Mouse (Mus musculus) MEL (cell line): ENCODE measurements around the gene Masp2. TPM values are rescaled to one million over a fixed set of nuclear protein-coding genes. Genes with fewer than 3 reads are reported as not detected.

Experiments used
- DNase-seq: peaks from one replicate; pipeline ENCODE4 v3.0.0; 2011; ENCODE audit warnings: low read depth, low spot score
- H3K27ac ChIP-seq: 2 replicates; pipeline ENCODE4 v1.5.1; 2012; ENCODE audit warnings: low read depth, mild to moderate bottlenecking, control low read depth, low read length, moderate library complexity; ENCODE audit not compliant: control insufficient read depth
- H3K27me3 ChIP-seq, 2 experiments: fragments of 150-350 bp in 1 of 2; sonication (generic) in 1 of 2; 2 replicates each; pipeline ENCODE4 v1.6.1; 2012; ENCODE audit warnings: low read length in 2 of 2, mild to moderate bottlenecking in 2 of 2, improper control_type of control experiment in 1 of 2, moderate library complexity in 1 of 2; ENCODE audit not compliant: insufficient read depth in 2 of 2, control insufficient read depth in 1 of 2
- H3K36me3 ChIP-seq, 2 experiments: 2 replicates each; pipeline ENCODE4 v1.6.1; 2012 to 2014; ENCODE audit warnings: low read length in 2 of 2, improper control_type of control experiment in 1 of 2, inconsistent platforms in 1 of 2, mild to moderate bottlenecking in 1 of 2; ENCODE audit not compliant: insufficient read depth in 2 of 2, control insufficient read depth in 1 of 2
- H3K4me1 ChIP-seq, 2 experiments: fragments of 150-350 bp in 1 of 2; sonication (generic) in 1 of 2; 2 replicates each; pipeline ENCODE4 v1.6.1; 2012; ENCODE audit warnings: low read length in 2 of 2, improper control_type of control experiment in 1 of 2, mild to moderate bottlenecking in 1 of 2; ENCODE audit not compliant: insufficient read depth in 2 of 2, control insufficient read depth in 1 of 2
- H3K4me3 ChIP-seq, 2 experiments: fragments of 150-350 bp in 1 of 2; sonication (generic) in 1 of 2; 2 replicates each; pipeline ENCODE4 v1.5.1; 2012; ENCODE audit warnings: low read depth in 2 of 2, low read length in 2 of 2, mild to moderate bottlenecking in 2 of 2, moderate library complexity in 2 of 2, control low read depth in 1 of 2, improper control_type of control experiment in 1 of 2; ENCODE audit not compliant: control insufficient read depth in 1 of 2, insufficient read depth in 1 of 2
- H3K79me2 ChIP-seq: 2 replicates; pipeline ENCODE4 v1.6.1; 2012; ENCODE audit warnings: mild to moderate bottlenecking, low read length, moderate library complexity; ENCODE audit not compliant: control insufficient read depth, poor library complexity, insufficient read depth
- H3K9ac ChIP-seq: 2 replicates; pipeline ENCODE4 v1.6.1; 2012; ENCODE audit warnings: low read depth, mild to moderate bottlenecking, control low read depth, low read length, moderate library complexity; ENCODE audit not compliant: control insufficient read depth, poor library complexity, severe bottlenecking
- H3K9me3 ChIP-seq: fragments of 150-350 bp; sonication (generic); replicated peaks from 2 replicates; pipeline ENCODE4 v1.6.1; 2012; ENCODE audit warnings: mild to moderate bottlenecking, low read length, improper control_type of control experiment, moderate library complexity; ENCODE audit not compliant: insufficient read depth
- CHD2 ChIP-seq: IDR thresholded peaks from 2 replicates; pipeline ENCODE4 v1.6.1; 2011; ENCODE audit warnings: low read length, improper control_type of control experiment
- CTCF ChIP-seq, 3 experiments: IDR thresholded peaks in 2 of 3; conservative IDR thresholded peaks in 1 of 3; 2 replicates each; pipeline ENCODE4 v1.5.1; 2011 to 2012; ENCODE audit warnings: low read length in 3 of 3, low read depth in 2 of 3, mild to moderate bottlenecking in 2 of 3, improper control_type of control experiment in 1 of 3, inconsistent platforms in 1 of 3, mixed read lengths in 1 of 3, moderate library complexity in 1 of 3; ENCODE audit not compliant: control insufficient read depth in 1 of 3, insufficient read depth in 1 of 3, poor library complexity in 1 of 3, severe bottlenecking in 1 of 3
- E2F4 ChIP-seq: IDR thresholded peaks from 2 replicates; pipeline ENCODE4 v1.6.1; 2011; ENCODE audit warnings: low read depth, low read length, improper control_type of control experiment, borderline replicate concordance
- ELF1 ChIP-seq: IDR thresholded peaks from 2 replicates; pipeline ENCODE4 v1.6.1; 2014; ENCODE audit warnings: low read depth, mild to moderate bottlenecking, inconsistent platforms, low read length, improper control_type of control experiment, moderate library complexity
- EP300 ChIP-seq, 2 experiments: IDR thresholded peaks; 2 replicates each; pipeline ENCODE4 v1.6.1; 2011; ENCODE audit warnings: improper control_type of control experiment in 2 of 2, low read length in 2 of 2, low read depth in 1 of 2, mild to moderate bottlenecking in 1 of 2
- GABPA ChIP-seq: IDR thresholded peaks from 2 replicates; pipeline ENCODE4 v1.6.1; 2012; ENCODE audit warnings: low read depth, mild to moderate bottlenecking, inconsistent platforms, low read length, improper control_type of control experiment, moderate library complexity
- GATA1 ChIP-seq: IDR thresholded peaks from 2 replicates; pipeline ENCODE4 v1.6.1; 2011; ENCODE audit warnings: low read depth, low read length, improper control_type of control experiment
- JUND ChIP-seq: IDR thresholded peaks from 2 replicates; pipeline ENCODE4 v1.6.1; 2011; ENCODE audit warnings: low read depth, mild to moderate bottlenecking, improper control_type of control experiment, low read length
- MAFK ChIP-seq: IDR thresholded peaks from 2 replicates; pipeline ENCODE4 v1.6.1; 2011; ENCODE audit warnings: low read depth, mild to moderate bottlenecking, low read length, improper control_type of control experiment, borderline replicate concordance
- MAZ ChIP-seq: IDR thresholded peaks from 2 replicates; pipeline ENCODE4 v1.6.1; 2012; ENCODE audit warnings: low read depth, mild to moderate bottlenecking, inconsistent platforms, low read length, improper control_type of control experiment
- MEF2A ChIP-seq: IDR thresholded peaks from 2 replicates; pipeline ENCODE4 v1.6.1; 2014; ENCODE audit warnings: low read depth, mild to moderate bottlenecking, inconsistent platforms, low read length, improper control_type of control experiment; ENCODE audit not compliant: poor library complexity, insufficient replicate concordance, severe bottlenecking; ENCODE audit errors: extremely low read depth
- MXI1 ChIP-seq: IDR thresholded peaks from 2 replicates; pipeline ENCODE4 v1.6.1; 2011; ENCODE audit warnings: mild to moderate bottlenecking, low read depth, low read length, improper control_type of control experiment
- MYC ChIP-seq: IDR thresholded peaks from 2 replicates; pipeline ENCODE4 v1.6.1; 2011; ENCODE audit warnings: low read depth, mild to moderate bottlenecking, low read length, improper control_type of control experiment, moderate library complexity
- POLR2AphosphoS2 ChIP-seq: IDR thresholded peaks from 2 replicates; pipeline ENCODE4 v1.6.1; 2011; ENCODE audit warnings: low read length, improper control_type of control experiment
- POLR2AphosphoS5 ChIP-seq: IDR thresholded peaks from 2 replicates; pipeline ENCODE4 v1.6.1; 2012; ENCODE audit warnings: low read depth, borderline replicate concordance, mild to moderate bottlenecking, inconsistent platforms, low read length, moderate library complexity, mixed read lengths
- RAD21 ChIP-seq: IDR thresholded peaks from 2 replicates; pipeline ENCODE4 v1.6.1; 2011; ENCODE audit warnings: mild to moderate bottlenecking, low read depth, low read length, improper control_type of control experiment
- USF1 ChIP-seq: IDR thresholded peaks from 2 replicates; pipeline ENCODE4 v1.6.1; 2014; ENCODE audit warnings: low read depth, mild to moderate bottlenecking, inconsistent platforms, low read length, improper control_type of control experiment, moderate library complexity
- USF2 ChIP-seq, 2 experiments: IDR thresholded peaks; 2 replicates each; pipeline ENCODE4 v1.6.1; 2011 to 2012; ENCODE audit warnings: improper control_type of control experiment in 2 of 2, low read length in 2 of 2, borderline replicate concordance in 1 of 2, inconsistent platforms in 1 of 2, low read depth in 1 of 2, mild to moderate bottlenecking in 1 of 2; ENCODE audit not compliant: insufficient read depth in 1 of 2
- ZMIZ1 ChIP-seq: IDR thresholded peaks from 2 replicates; pipeline ENCODE4 v1.6.1; 2012; ENCODE audit warnings: low read depth, mild to moderate bottlenecking, inconsistent platforms, low read length, improper control_type of control experiment, moderate library complexity
- ZNF384 ChIP-seq: IDR thresholded peaks from 2 replicates; pipeline ENCODE4 v1.6.1; 2012; ENCODE audit warnings: low read depth, mild to moderate bottlenecking, inconsistent platforms, low read length, improper control_type of control experiment
- polyA plus RNA-seq, 2 experiments: library from polyadenylated mRNA; stranded (reverse) in 1 of 2; unstranded in 1 of 2; fragments of >175 nt in 1 of 2; fragments of >200 nt in 1 of 2; gene quantifications; 2 replicates each; pipeline versions ENCODE4 v1.2.1 to v1.2.4; 2012; ENCODE audit warnings: low replicate concordance in 2 of 2, low read depth in 1 of 2; ENCODE audit not compliant: insufficient read length in 2 of 2, insufficient read depth in 1 of 2, missing spikeins in 1 of 2
- total RNA-seq: library from RNA; depleted of rRNA; stranded (reverse); fragments of 300-350 nt; gene quantifications from 2 replicates; pipeline ENCODE4 v1.2.3, GENCODE M21; 2012

The Masp2 gene
- total and polyA plus RNA-seq, 3 experiments, result 0.38 to 1.4 TPM; not detected in 1

DNA sequence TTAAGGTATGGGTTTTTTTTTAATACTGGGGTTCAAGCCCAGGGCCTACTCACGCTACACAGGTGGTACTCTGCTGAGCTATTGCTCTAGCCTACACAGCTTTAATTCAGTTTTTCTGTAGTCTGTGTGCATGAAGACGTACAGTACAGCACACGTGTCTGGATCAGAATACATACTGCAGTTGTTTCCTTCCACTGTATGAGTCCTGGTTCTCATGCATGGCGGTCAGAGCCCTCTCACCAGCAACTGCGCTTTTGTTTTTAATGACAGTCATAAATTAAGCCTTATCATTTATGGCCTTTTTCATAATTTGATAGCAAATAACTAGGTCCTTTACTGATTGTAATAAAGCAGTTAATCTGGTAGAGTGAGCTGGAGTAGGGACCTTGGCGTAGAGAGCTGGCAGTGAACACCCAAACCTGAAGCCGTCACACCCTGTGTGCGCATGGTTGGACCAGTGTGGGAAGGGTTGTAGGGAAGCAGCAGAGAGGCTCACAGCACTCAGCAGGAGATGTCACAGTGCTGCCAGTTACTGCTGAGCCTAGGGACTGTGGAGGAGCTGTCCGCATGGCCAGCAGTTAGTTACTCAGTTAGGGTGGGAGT lies 31.6 kb upstream of the Masp2 start:
- H3K36me3 ChIP-seq, result peaks cover 0 to 22% of the 10 kb centered on the region in 2 experiments; a peak in 2 of 4 replicates
- no peak for DNase-seq
- H3K4me1 ChIP-seq, result no peaks in the 10 kb centered on the region
- TF ChIP-seq ZMIZ1 (no peak), ZNF384 (no peak), EP300 (IDR thresholded peaks at IDR 0.05; ENCODE audit: low read depth in 1 of 2, low read length in 2 of 2) (no peak), USF1 (no peak), MEF2A (no peak), E2F4 (no peak), USF2 (IDR thresholded peaks at IDR 0.05; ENCODE audit: borderline replicate concordance in 1 of 2, insufficient read depth in 1 of 2, low read depth in 1 of 2, low read length in 2 of 2) (no peak), POLR2AphosphoS5 (no peak), MXI1 (no peak), CHD2 (no peak), POLR2AphosphoS2 (no peak), MAFK (no peak), GABPA (no peak), MAZ (no peak), RAD21 (no peak), GATA1 (no peak), CTCF (IDR thresholded peaks at IDR 0.05 in 2 of 3, conservative IDR thresholded peaks at IDR 0.05 in 1 of 3; ENCODE audit: control insufficient read depth in 1 of 3, insufficient read depth in 1 of 3, low read depth in 2 of 3, low read length in 3 of 3, poor library complexity in 1 of 3, severe bottlenecking in 1 of 3) (no peak)
- TF ChIP-seq, all 39 proteins: peak for 0
- no peaks in the 10 kb centered on the region for H3K79me2 ChIP-seq
- no peak overlapping the region for H3K4me3 ChIP-seq
- no peaks in the 10 kb centered on the region for H3K27me3 ChIP-seq
- H3K9me3 ChIP-seq, result no peaks in the 10 kb centered on the region
- H3K27ac ChIP-seq, result no peak overlapping the region
- no peak overlapping the region for H3K9ac ChIP-seq

- no peaks in the 10 kb centered on the region for H3K9me3 ChIP-seq
- peaks cover 0 to 4% of the 10 kb centered on the region in 2 experiments; a peak in 1 of 4 replicates for H3K4me1 ChIP-seq
- no peak for DNase-seq
- no peak overlapping the region for H3K4me3 ChIP-seq
- no peaks in the 10 kb centered on the region for H3K27me3 ChIP-seq
- H3K9ac ChIP-seq, result no peak overlapping the region
- H3K36me3 ChIP-seq, result peaks cover 4 to 24% of the 10 kb centered on the region in 2 experiments
- no peak overlapping the region for H3K27ac ChIP-seq
- TF ChIP-seq MYC, result no peak
- no peak for TF ChIP-seq JUND
- no peak for TF ChIP-seq CHD2
- no peak for TF ChIP-seq ELF1
- H3K79me2 ChIP-seq, result no peaks in the 10 kb centered on the region
Measured at GRCm38 (mm10) chr4:148573222-148573621, 29.1 kb upstream of the Masp2 start.
